8 mouse cellular contexts compared by ENCODE assay signal in genomic region chr6:125191332-125192015, GRCm38 (mm10). TPM values are rescaled to one million over a fixed set of nuclear protein-coding genes. Genes with fewer than 3 reads are reported as not detected.
DNase-seq lines count a peak whose midpoint lies in the region; ATAC-seq lines count a peak whose summit lies in the region.

Gene Ncapd2, minus strand, starts transcription at chr6:125191701.
Gene Mrpl51, plus strand, starts transcription at chr6:125191801.

- H3K4me3 ChIP-seq in hindbrain, embryonic 16.5 days (ENCODE audit: low read length) = peak within 1 kb of the TSS; percentile 73
- peak within 1 kb of the TSS; percentile 91 for H3K4me3 ChIP-seq in macrophage (ENCODE audit: inconsistent target)

- peak within 1 kb of the TSS; percentile 88 for H3K4me2 ChIP-seq in hindbrain, embryonic 16.5 days (ENCODE audit: low read length)

- H3K9ac ChIP-seq in hindbrain, embryonic 16.5 days (ENCODE audit: low read depth, low read length) = peak within 1 kb of the TSS; percentile 74

- peaks cover 8% of the 10 kb centered on the region for H3K4me1 ChIP-seq in hindbrain, embryonic 16.5 days (ENCODE audit: control insufficient read depth, insufficient read depth, low read depth, low read length)

- DNase-seq in WW6 (ENCODE audit: low read depth, low spot score) = peak; percentile 99
- peak; percentile 96 to 99 for DNase-seq in cerebellum, postnatal 4 days (ENCODE audit: low spot score in 2 of 2)
- DNase-seq in gastrocnemius, adult 18-20 months (ENCODE audit: low spot score) = peak; percentile 97
- peak; percentile 95 to 98 for DNase-seq in left cerebral cortex, adult 18-20 months (ENCODE audit: low spot score in 2 of 2)
- peak; percentile 98 for DNase-seq in right cerebral cortex, adult 18-20 months
- DNase-seq in urinary bladder, postnatal 10 days (ENCODE audit: low spot score) = peak; percentile 89

- WGBS in hindbrain, embryonic 16.5 days = under 1% methylated on average over 54 of the region's 54 CpGs
- 4% methylated on average over 44 of the region's 54 CpGs for WGBS in macrophage (ENCODE audit: missing documents)

- no peaks in the 10 kb centered on the region for H3K9me3 ChIP-seq in hindbrain, embryonic 16.5 days (ENCODE audit: control insufficient read depth, low read length)

- peak; percentile 98 for ATAC-seq in hindbrain, embryonic 16.5 days

- peaks cover 16% of the 10 kb centered on the region for H3K36me3 ChIP-seq in hindbrain, embryonic 16.5 days (ENCODE audit: control insufficient read depth, insufficient read depth, low read length)
- H3K36me3 ChIP-seq in macrophage (ENCODE audit: inconsistent target) = peaks cover 8% of the 10 kb centered on the region; the same call in 1 of the 2 replicates

- peaks cover 60% of the 10 kb centered on the region for H3K79me2 ChIP-seq in macrophage (ENCODE audit: inconsistent target)

- no peaks in the 10 kb centered on the region for H3K27me3 ChIP-seq in hindbrain, embryonic 16.5 days (replicated peaks; ENCODE audit: control insufficient read depth, insufficient read depth, low read length)

- H3K27ac ChIP-seq in hindbrain, embryonic 16.5 days (ENCODE audit: low read depth, low read length) = peak within 1 kb of the TSS; percentile 99
- H3K27ac ChIP-seq in macrophage = peak within 1 kb of the TSS; percentile 94

RNA-seq across cellular contexts. Expression of gene Ncapd2, which starts in this region (rescaled TPM):
- total RNA-seq in gastrocnemius, adult 18-20 months (2021) = 1 to 10 TPM; 6.5 to 8.2 TPM
- 37.7 and 50.2 TPM in 2 replicates for polyA plus RNA-seq in hindbrain, embryonic 16.5 days (2015; fragmentation: Nextera tagmentation; extraction: Ambion mirVana)
- total RNA-seq in left cerebral cortex, adult 18-20 months (2021) = 10 to 100 TPM; 22.0 to 24.4 TPM
- total RNA-seq in macrophage (2018; cell fraction: chromatin; rRNA removed) = 10 to 100 TPM in 21 of 26 experiments, 1 to 10 TPM in 5; 2.6 to 80.6 (median 23.9) TPM
- 1 to 10 TPM; 2.7 to 8.8 (median 5.2) TPM for total RNA-seq in macrophage (2018; cell fraction: cytosol; rRNA removed)
- total RNA-seq in macrophage (2018; cell fraction: nucleus; rRNA removed) = 10 to 100 TPM in 15 of 26 experiments, 1 to 10 TPM in 11; 1.8 to 73.8 (median 10.6) TPM
- 6.0 to 12.7 TPM (median 10.3 TPM) in 3 replicates for polyA plus RNA-seq in macrophage (2018)

RNA-seq across cellular contexts. Expression of gene Mrpl51, which starts in this region (rescaled TPM):
- total RNA-seq in gastrocnemius, adult 18-20 months (2021) = 100 to 1,000 TPM; 212 to 229 TPM
- 140 and 154 TPM in 2 replicates for polyA plus RNA-seq in hindbrain, embryonic 16.5 days (2015; fragmentation: Nextera tagmentation; extraction: Ambion mirVana)
- 10 to 100 TPM; 69.7 to 81.2 TPM for total RNA-seq in left cerebral cortex, adult 18-20 months (2021)
- 10 to 100 TPM in 14 of 26 experiments, 1 to 10 TPM in 12; 1.7 to 27.3 (median 11.0) TPM for total RNA-seq in macrophage (2018; cell fraction: chromatin; rRNA removed)
- 10 to 100 TPM; 29.0 to 60.7 (median 46.8) TPM for total RNA-seq in macrophage (2018; cell fraction: cytosol; rRNA removed)
- 10 to 100 TPM in 18 of 26 experiments, 1 to 10 TPM in 8; 3.9 to 26.7 (median 15.3) TPM for total RNA-seq in macrophage (2018; cell fraction: nucleus; rRNA removed)
- polyA plus RNA-seq in macrophage (2018) = 32.5 to 47.9 TPM (median 40.8 TPM) in 3 replicates

Comparison
In these comparisons a context has a peak if more than half of its experiments do, and no peak if none do; other contexts are left out.
1. Peak in every context shown above with its lines: DNase-seq, ATAC-seq, H3K4me3 ChIP-seq and H3K27ac ChIP-seq.